Mouse (Mus musculus) ES-E14 (cell line): ENCODE measurements around the gene Isl2. TPM values are rescaled to one million over a fixed set of nuclear protein-coding genes. Genes with fewer than 3 reads are reported as not detected.

Source experiments
- DNase-seq: peaks from one replicate; pipeline ENCODE4 v3.0.0-alpha.2; 2013; ENCODE audit warnings: low read depth, low spot score
- H3K27ac ChIP-seq: 2 replicates; pipeline ENCODE4 v1.5.1; 2012; ENCODE audit warnings: low read depth, mild to moderate bottlenecking, low read length, moderate library complexity, mixed read lengths; ENCODE audit not compliant: poor library complexity, insufficient read depth, severe bottlenecking
- H3K36me3 ChIP-seq: 2 replicates; pipeline ENCODE4 v1.6.1; 2012; ENCODE audit warnings: mild to moderate bottlenecking, low read length, moderate library complexity, mixed read lengths; ENCODE audit not compliant: control insufficient read depth, poor library complexity, insufficient read depth, severe bottlenecking
- H3K4me1 ChIP-seq, 2 experiments: fragments of 150-350 bp in 1 of 2; sonication (generic) in 1 of 2; 2 replicates each; pipeline ENCODE4 v1.6.1; 2012; ENCODE audit warnings: low read length in 2 of 2, mild to moderate bottlenecking in 1 of 2, mixed read lengths in 1 of 2; ENCODE audit not compliant: control insufficient read depth in 2 of 2, insufficient read depth in 2 of 2, poor library complexity in 1 of 2
- H3K4me3 ChIP-seq, 2 experiments: fragments of 150-350 bp in 1 of 2; sonication (generic) in 1 of 2; 2 replicates each; pipeline ENCODE4 v1.5.1; 2012; ENCODE audit warnings: low read length in 2 of 2, low read depth in 1 of 2, mild to moderate bottlenecking in 1 of 2, mixed read lengths in 1 of 2; ENCODE audit not compliant: insufficient read depth in 1 of 2, poor library complexity in 1 of 2, severe bottlenecking in 1 of 2
- H3K9ac ChIP-seq: 2 replicates; pipeline ENCODE4 v1.6.1; 2012; ENCODE audit warnings: low read depth, mild to moderate bottlenecking, low read length, mixed read lengths; ENCODE audit not compliant: poor library complexity, insufficient read depth, severe bottlenecking
- H3K9me3 ChIP-seq: fragments of 150-350 bp; sonication (generic); 2 replicates; pipeline ENCODE4 v1.6.1; 2012; ENCODE audit warnings: low read depth, mild to moderate bottlenecking, low read length; ENCODE audit not compliant: control insufficient read depth, insufficient read depth
- CHD2 ChIP-seq: IDR thresholded peaks from 2 replicates; pipeline ENCODE4 v1.6.1; 2014; ENCODE audit warnings: mild to moderate bottlenecking, low read depth, low read length, inconsistent platforms
- HCFC1 ChIP-seq: IDR thresholded peaks from 2 replicates; pipeline ENCODE4 v1.6.1; 2012; ENCODE audit warnings: low read length, inconsistent platforms, borderline replicate concordance; ENCODE audit not compliant: insufficient read depth
- MAFK ChIP-seq: IDR thresholded peaks from 2 replicates; pipeline ENCODE4 v1.6.1; 2014; ENCODE audit warnings: mild to moderate bottlenecking, low read depth, low read length, inconsistent platforms; ENCODE audit not compliant: insufficient read depth
- ZC3H11A ChIP-seq: IDR thresholded peaks from 2 replicates; pipeline ENCODE4 v1.6.1; 2012; ENCODE audit warnings: low read depth, mild to moderate bottlenecking, inconsistent platforms, low read length, borderline replicate concordance
- ZNF384 ChIP-seq: IDR thresholded peaks from 2 replicates; pipeline ENCODE4 v1.6.1; 2012; ENCODE audit warnings: low read depth, low read length, inconsistent platforms
- in situ Hi-C, 2 experiments: fragments of 600-800 bp; cut with MboI; formaldehyde crosslinking; loops; one replicate each; pipeline ENCODE4 v1.15.1; 2025; ENCODE audit warnings: low sequenced_read_pairs in 2 of 2, inconsistent platforms in 1 of 2; ENCODE audit not compliant: unreplicated experiment in 2 of 2
- total RNA-seq: library from RNA; depleted of rRNA; stranded (reverse); fragments of 300-350 nt; gene quantifications from 2 replicates; pipeline ENCODE4 v1.2.3, GENCODE M21; 2012; rRNA removed

The Isl2 gene
- 0.16 and 0.45 TPM in 2 replicates for total RNA-seq

GRCm38 (mm10) chr9:55538377-55538776 is at the start of gene Isl2:
Gene Isl2, plus strand, starts transcription at chr9:55538672.
- DNase-seq: no peak
- Histone ChIP-seq H3K27ac (no peak within 1 kb of the TSS), H3K9ac (no peak within 1 kb of the TSS), H3K9me3 (no peaks in the 10 kb centered on the region), H3K4me3 (peak within 1 kb of the TSS in 1 of 2 experiments; percentile 16; a peak in 1 of 4 replicates), H3K36me3 (no peaks in the 10 kb centered on the region), H3K4me1 (peaks cover 0 to 7% of the 10 kb centered on the region in 2 experiments; a peak in 1 of 4 replicates)
- in situ Hi-C loops: no loop called here
- TF ChIP-seq CHD2 (no peak), ZC3H11A (no peak), HCFC1 (no peak), ZNF384 (peak; percentile 38; the same call in 1 of the 2 replicates)

DNA sequence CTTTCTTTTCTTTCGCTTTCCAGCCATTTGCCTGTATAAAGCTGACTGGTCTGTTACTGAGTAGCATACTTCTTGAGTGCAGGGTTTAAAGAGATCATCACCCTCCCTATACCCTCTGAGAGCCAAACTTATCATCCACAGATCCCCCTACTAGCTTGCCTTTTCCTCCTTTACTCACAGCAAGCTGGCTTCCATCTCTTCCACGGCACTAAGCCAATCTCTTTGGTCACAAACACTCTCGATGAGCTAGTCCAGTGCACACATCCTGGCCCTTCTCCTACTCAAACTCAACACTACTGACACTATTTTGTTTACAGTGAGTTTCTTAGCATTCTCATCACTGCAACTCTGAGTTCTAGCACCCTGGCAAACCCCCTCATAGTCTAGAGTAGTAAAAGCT is 30.6 kb upstream of the Isl2 start:
- Histone ChIP-seq H3K36me3 (no peaks in the 10 kb centered on the region), H3K9me3 (no peaks in the 10 kb centered on the region), H3K9ac (no peak overlapping the region), H3K4me3 (no peak overlapping the region), H3K27ac (no peak overlapping the region), H3K4me1 (no peaks in the 10 kb centered on the region)
- in situ Hi-C loops: no loop called here
- no peak for TF ChIP-seq CHD2
- no peak for TF ChIP-seq ZC3H11A
- no peak for TF ChIP-seq MAFK
- TF ChIP-seq HCFC1: no peak
- no peak for TF ChIP-seq ZNF384
- DNase-seq: no peak

DNA sequence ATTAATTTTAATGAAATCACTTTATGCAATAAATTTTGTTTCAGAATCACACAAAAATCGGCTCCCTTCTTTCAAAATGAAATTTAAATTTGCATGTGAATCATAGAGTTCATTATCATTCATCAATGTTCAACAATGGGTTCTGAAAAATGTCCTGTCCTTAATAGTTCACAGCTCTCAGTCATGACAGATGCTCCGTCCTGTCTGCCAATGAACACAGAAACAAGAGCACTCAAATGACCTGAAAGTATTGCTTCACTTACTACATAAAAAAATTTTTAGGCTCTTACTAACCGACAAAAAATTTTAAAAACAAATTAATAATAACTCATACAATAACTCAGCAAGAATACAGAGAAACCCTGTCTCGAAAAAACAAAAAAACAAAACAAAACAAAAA is 29.8 kb upstream of the Isl2 start:
- TF ChIP-seq ZC3H11A (no peak), ZNF384 (no peak), MAFK (no peak), CHD2 (no peak), HCFC1 (no peak)
- no peaks in the 10 kb centered on the region for H3K9me3 ChIP-seq
- no peak overlapping the region for H3K27ac ChIP-seq
- H3K9ac ChIP-seq: no peak overlapping the region
- DNase-seq: no peak
- in situ Hi-C loops: no loop called here
- no peaks in the 10 kb centered on the region for H3K4me1 ChIP-seq
- no peaks in the 10 kb centered on the region for H3K36me3 ChIP-seq
- H3K4me3 ChIP-seq: no peak overlapping the region

GRCm38 (mm10) chr9:55509731-55510130 is 28.7 kb upstream of the Isl2 start:
- Histone ChIP-seq H3K4me1 (no peaks in the 10 kb centered on the region), H3K4me3 (no peak overlapping the region), H3K27ac (no peak overlapping the region), H3K9me3 (no peaks in the 10 kb centered on the region), H3K36me3 (no peaks in the 10 kb centered on the region), H3K9ac (no peak overlapping the region)
- DNase-seq: no peak
- TF ChIP-seq MAFK (no peak), HCFC1 (no peak), CHD2 (no peak)
- in situ Hi-C loops: no loop called here

DNA sequence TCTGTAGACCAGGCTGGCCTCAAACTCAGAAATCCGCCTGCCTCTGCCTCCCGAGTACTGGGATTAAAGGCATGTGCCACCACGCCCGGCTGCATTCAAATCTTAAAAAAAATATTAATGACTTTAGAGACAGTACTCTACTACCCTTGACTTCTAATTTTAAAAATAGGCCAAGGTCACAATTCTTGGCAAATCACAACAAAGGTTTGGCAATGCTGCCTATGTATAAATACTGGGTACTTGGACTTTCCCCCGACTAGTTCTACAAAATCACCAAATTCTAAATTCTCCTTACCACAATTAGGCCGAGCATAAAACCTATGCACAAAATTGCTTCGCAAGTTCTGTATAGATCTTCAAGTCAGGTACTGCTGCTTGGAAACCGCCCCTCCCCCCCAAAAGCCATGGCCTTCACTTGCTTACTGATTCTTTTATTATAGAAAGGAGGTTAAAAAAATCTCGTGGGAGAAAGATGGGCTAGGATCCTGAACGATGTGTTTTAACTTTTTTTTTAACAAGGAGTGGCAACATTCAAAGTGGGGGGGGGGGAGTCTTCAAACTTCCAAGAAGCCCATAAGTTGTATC is 27.7 kb upstream of the Isl2 start:
- no peak overlapping the region for H3K27ac ChIP-seq
- no peak for DNase-seq
- no peaks in the 10 kb centered on the region for H3K9me3 ChIP-seq
- no peaks in the 10 kb centered on the region for H3K36me3 ChIP-seq
- peak overlapping the region; percentile 80 to 88; a peak in 2 of 4 replicates for H3K4me3 ChIP-seq
- H3K4me1 ChIP-seq: no peaks in the 10 kb centered on the region
- TF ChIP-seq MAFK: no peak
- TF ChIP-seq ZNF384: no peak
- no peak for TF ChIP-seq HCFC1
- no peak for TF ChIP-seq ZC3H11A
- no peak for TF ChIP-seq CHD2
- H3K9ac ChIP-seq: no peak overlapping the region
- in situ Hi-C loops: no loop called here
